Mouse (Mus musculus) liver, embryonic 14.5 days (tissue): ENCODE measurements around the gene Ralgds. TPM values are rescaled to one million over a fixed set of nuclear protein-coding genes. Genes with fewer than 3 reads are reported as not detected.

Experiments used
- ATAC-seq: fragments of 200-750 bp; cut with Nextera tagmentation; 2 replicates; pipeline ENCODE4 v1.8.0; 2017; ENCODE audit warnings: moderate number of reproducible peaks, mild to moderate bottlenecking, moderate library complexity; ENCODE audit not compliant: insufficient read depth
- DNase-seq, 3 experiments: peaks; one replicate each; pipeline ENCODE4 v3.0.0-alpha.2; 2012 to 2013; ENCODE audit warnings: low read depth in 3 of 3, low spot score in 3 of 3
- H3K27ac ChIP-seq: fragments of 300-500 bp; sonication (generic); 2 replicates; pipeline ENCODE4 v1.5.1; 2014; ENCODE audit warnings: moderate library complexity, mild to moderate bottlenecking, control low read depth, inconsistent platforms
- H3K27me3 ChIP-seq: fragments of 300-500 bp; sonication (generic); 2 replicates; pipeline ENCODE4 v1.6.1; 2014; ENCODE audit warnings: mild to moderate bottlenecking, low read length, moderate library complexity; ENCODE audit not compliant: control insufficient read depth, insufficient read depth
- H3K36me3 ChIP-seq: fragments of 300-500 bp; sonication (generic); replicated peaks from 2 replicates; pipeline ENCODE4 v1.6.1; 2014; ENCODE audit warnings: low read depth; ENCODE audit not compliant: control insufficient read depth, insufficient read depth
- H3K4me1 ChIP-seq, 2 experiments: fragments of 200-500 bp in 1 of 2; fragments of 300-500 bp in 1 of 2; sonication (generic) in 1 of 2; replicated peaks; 2 replicates each; pipeline ENCODE4 v1.6.1; 2012 to 2014; ENCODE audit warnings: antibody characterized with exemption in 1 of 2, inconsistent platforms in 1 of 2, low read length in 1 of 2; ENCODE audit not compliant: control insufficient read depth in 2 of 2, insufficient read depth in 2 of 2
- H3K4me2 ChIP-seq: fragments of 300-500 bp; sonication (generic); 2 replicates; pipeline ENCODE4 v1.6.1; 2014; ENCODE audit warnings: low read depth, mild to moderate bottlenecking, control low read depth, moderate library complexity
- H3K4me3 ChIP-seq, 2 experiments: fragments of 200-500 bp in 1 of 2; fragments of 300-500 bp in 1 of 2; sonication (generic) in 1 of 2; 2 replicates each; pipeline ENCODE4 v1.5.1; 2012 to 2014; ENCODE audit warnings: low read depth in 2 of 2, low read length in 2 of 2, mild to moderate bottlenecking in 2 of 2, control low read depth in 1 of 2, inconsistent platforms in 1 of 2, moderate library complexity in 1 of 2; ENCODE audit not compliant: insufficient read depth in 1 of 2
- H3K9ac ChIP-seq: fragments of 300-500 bp; sonication (generic); replicated peaks from 2 replicates; pipeline ENCODE4 v1.6.1; 2014; ENCODE audit warnings: mild to moderate bottlenecking, control low read depth, moderate library complexity
- H3K9me3 ChIP-seq: fragments of 300-500 bp; sonication (generic); 2 replicates; pipeline ENCODE4 v1.6.1; 2016; ENCODE audit warnings: low read length, mixed read lengths; ENCODE audit not compliant: control insufficient read depth
- CTCF ChIP-seq: IDR thresholded peaks from 2 replicates; pipeline ENCODE4 v1.5.1; 2016; ENCODE audit warnings: antibody characterized with exemption, low read depth, control low read depth
- EP300 ChIP-seq: IDR thresholded peaks from 2 replicates; pipeline ENCODE4 v1.6.1; 2016; ENCODE audit warnings: antibody characterized with exemption, low read depth
- WGBS: fragments of 180-500 bp; shearing (Covaris S2); extraction: QIAGEN DNeasy Blood & Tissue Kit; methylation state at CpG from one replicate; pipeline ENCODE4 v1.1.7; 2014; ENCODE audit not compliant: insufficient replicate concordance; 5-methylcytosine and 5-hydroxymethylcytosine counted together
- polyA plus RNA-seq, 2 experiments: library from polyadenylated mRNA; depleted of rRNA in 1 of 2; stranded (reverse) in 1 of 2; unstranded in 1 of 2; fragments of >200 nt; fragmentation: Nextera tagmentation in 1 of 2; extraction: Ambion mirVana in 1 of 2; gene quantifications; 2 replicates each; pipeline versions ENCODE4 v1.2.1 to v1.2.3; 2012 to 2014

The Ralgds gene
- polyA plus RNA-seq, 2 experiments: 1.5 to 2.1 TPM

- H3K4me2 ChIP-seq: no peak overlapping the region
- DNase-seq: no peak
Observed at GRCm38 (mm10) chr2:28539206-28539605, 26.3 kb downstream of the Ralgds start.

GRCm38 (mm10) chr2:28539949-28540348 lies 27.0 kb downstream of the Ralgds start:
- H3K27me3 ChIP-seq: no peaks in the 10 kb centered on the region
- no peaks in the 10 kb centered on the region for H3K9me3 ChIP-seq
- no peak overlapping the region for H3K4me2 ChIP-seq
- no peaks in the 10 kb centered on the region for H3K4me1 ChIP-seq
- TF ChIP-seq CTCF (no peak), EP300 (no peak)
- WGBS: 25% methylated on average over 2 of the region's 2 CpGs
- H3K9ac ChIP-seq: no peak overlapping the region
- DNase-seq: no peak
- no peak overlapping the region for H3K27ac ChIP-seq
- ATAC-seq: no peak
- H3K4me3 ChIP-seq: no peak overlapping the region
- no peaks in the 10 kb centered on the region for H3K36me3 ChIP-seq

More at GRCm38 (mm10) chr2:28539206-28539605, 26.3 kb downstream of the Ralgds start:
- Histone ChIP-seq H3K9ac (no peak overlapping the region), H3K9me3 (no peaks in the 10 kb centered on the region), H3K27ac (no peak overlapping the region), H3K4me3 (no peak overlapping the region), H3K4me1 (no peaks in the 10 kb centered on the region), H3K27me3 (no peaks in the 10 kb centered on the region), H3K36me3 (no peaks in the 10 kb centered on the region)
- no peak for ATAC-seq
- TF ChIP-seq CTCF (no peak), EP300 (no peak)
- 59% methylated on average over 7 of the region's 7 CpGs for WGBS

- TF ChIP-seq CTCF (no peak), EP300 (no peak)
- H3K36me3 ChIP-seq: no peaks in the 10 kb centered on the region
- 56% methylated on average over 8 of the region's 8 CpGs for WGBS
- H3K4me2 ChIP-seq: no peak overlapping the region
- no peak overlapping the region for H3K27ac ChIP-seq
- no peak for DNase-seq
- H3K9me3 ChIP-seq: no peaks in the 10 kb centered on the region
- no peaks in the 10 kb centered on the region for H3K27me3 ChIP-seq
- H3K4me1 ChIP-seq: no peaks in the 10 kb centered on the region
- H3K9ac ChIP-seq: no peak overlapping the region
- H3K4me3 ChIP-seq: no peak overlapping the region
- ATAC-seq: no peak
Observed at GRCm38 (mm10) chr2:28540587-28541227, 27.8 kb downstream of the Ralgds start.

GRCm38 (mm10) chr2:28543894-28544293 lies 31.0 kb downstream of the Ralgds start:
- H3K36me3 ChIP-seq: no peaks in the 10 kb centered on the region
- no peak overlapping the region for H3K9ac ChIP-seq
- WGBS: 72% methylated on average over 8 of the region's 8 CpGs
- H3K27me3 ChIP-seq: no peaks in the 10 kb centered on the region
- DNase-seq (no peak), ATAC-seq (no peak)
- no peak overlapping the region for H3K27ac ChIP-seq
- no peak for TF ChIP-seq EP300
- no peak for TF ChIP-seq CTCF
- H3K4me2 ChIP-seq: no peak overlapping the region
- no peaks in the 10 kb centered on the region for H3K9me3 ChIP-seq
- H3K4me3 ChIP-seq: no peak overlapping the region
- H3K4me1 ChIP-seq: no peaks in the 10 kb centered on the region

- Histone ChIP-seq H3K4me2 (no peak overlapping the region), H3K36me3 (no peaks in the 10 kb centered on the region), H3K4me3 (no peak overlapping the region), H3K27me3 (no peaks in the 10 kb centered on the region), H3K27ac (no peak overlapping the region), H3K9me3 (no peaks in the 10 kb centered on the region), H3K4me1 (no peaks in the 10 kb centered on the region), H3K9ac (no peak overlapping the region)
- ATAC-seq (no peak), DNase-seq (no peak)
- TF ChIP-seq EP300 (no peak), CTCF (no peak)
Observed at GRCm38 (mm10) chr2:28545976-28546375, 33.1 kb downstream of the Ralgds start.
